Mouse (Mus musculus): Measurements from ENCODE around the gene Bicc1. TPM values are rescaled to one million over a fixed set of nuclear protein-coding genes. Genes with fewer than 3 reads are reported as not detected.
"Not testable (repeated sequence)": the region's sequence is repeated elsewhere in the genome, so short reads cannot be mapped to it uniquely, and the experiment has no call there.

The Bicc1 gene
- polyA plus RNA-seq, 3 experiments from 2014 or later = 0.27 TPM; not detected in 2

GRCm38 (mm10) chr10:70987396-70987795 lies 172.1 kb downstream of the Bicc1 start:
- ATAC-seq = no peak

DNA sequence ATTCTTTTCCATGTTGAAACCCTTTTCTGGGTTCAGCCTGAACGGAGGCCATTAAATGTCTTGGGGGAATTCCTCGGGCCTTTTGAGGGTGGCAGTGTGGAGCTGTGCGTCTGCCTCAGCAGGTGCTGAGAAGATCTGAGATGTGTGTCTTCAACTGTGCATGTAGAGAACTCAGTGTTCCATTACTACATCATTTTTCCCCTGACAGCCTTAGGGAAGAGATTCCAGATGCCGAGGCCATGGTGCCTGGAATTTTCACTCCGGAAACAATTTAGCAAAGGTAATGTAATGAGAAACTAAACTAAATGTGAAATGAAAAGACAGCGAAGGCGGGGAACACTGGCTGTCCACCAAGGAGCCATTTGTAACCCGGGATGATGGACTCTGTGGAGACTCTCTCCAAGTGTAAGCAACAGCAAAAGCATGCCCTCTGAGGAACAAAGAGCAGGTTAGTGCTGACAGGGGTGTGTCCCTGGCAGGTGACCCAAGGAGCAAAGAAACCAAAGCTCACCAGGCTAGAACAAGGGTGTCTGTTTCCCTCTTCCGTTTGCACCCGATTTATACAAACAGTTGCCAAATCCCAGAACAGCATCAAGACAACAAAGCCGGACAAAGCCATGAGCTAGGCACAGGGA lies 176.3 kb downstream of the Bicc1 start:
- ATAC-seq = no peak

DNA sequence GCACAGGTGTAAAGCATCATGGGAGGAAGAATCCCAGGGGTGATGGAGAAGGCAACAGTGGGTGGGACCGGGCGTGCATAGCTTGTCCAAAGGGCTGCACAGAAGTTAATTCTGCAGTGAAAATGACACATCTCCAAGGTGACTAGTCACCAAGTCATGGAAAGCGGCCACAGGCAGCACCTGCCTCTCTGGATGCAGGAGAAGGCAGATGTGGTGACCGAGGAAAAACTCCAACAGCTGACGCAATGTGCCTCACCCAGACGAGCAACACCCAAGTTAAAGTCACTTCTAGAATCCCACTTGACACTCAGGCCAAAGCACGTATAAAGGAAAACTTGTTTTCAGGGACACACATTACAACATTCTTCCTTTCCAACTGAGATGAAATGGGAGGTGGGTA lies 177.3 kb downstream of the Bicc1 start:
- no peak for ATAC-seq

DNA sequence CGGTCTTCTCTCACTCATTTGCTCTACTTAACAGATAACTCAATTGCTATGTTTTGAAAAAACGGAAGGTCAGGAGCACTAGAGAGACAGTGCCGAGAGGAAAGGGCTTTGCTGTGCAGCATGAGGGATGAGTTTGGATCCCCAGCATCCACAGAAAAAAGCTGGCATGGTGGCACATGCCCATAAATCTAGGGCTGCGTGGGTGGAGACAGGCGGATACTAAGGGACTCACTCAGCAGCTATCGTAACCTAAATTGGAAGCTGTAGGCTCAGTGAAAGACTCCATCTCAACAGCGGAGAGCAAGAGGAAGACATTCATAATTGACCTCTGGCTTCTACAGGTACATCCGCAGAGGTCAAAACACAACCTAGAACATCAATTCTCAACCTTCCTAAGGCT lies 179.8 kb downstream of the Bicc1 start:
- ATAC-seq = no peak

GRCm38 (mm10) chr10:70977141-70977540 lies 182.4 kb downstream of the Bicc1 start:
- ATAC-seq = no peak

DNA sequence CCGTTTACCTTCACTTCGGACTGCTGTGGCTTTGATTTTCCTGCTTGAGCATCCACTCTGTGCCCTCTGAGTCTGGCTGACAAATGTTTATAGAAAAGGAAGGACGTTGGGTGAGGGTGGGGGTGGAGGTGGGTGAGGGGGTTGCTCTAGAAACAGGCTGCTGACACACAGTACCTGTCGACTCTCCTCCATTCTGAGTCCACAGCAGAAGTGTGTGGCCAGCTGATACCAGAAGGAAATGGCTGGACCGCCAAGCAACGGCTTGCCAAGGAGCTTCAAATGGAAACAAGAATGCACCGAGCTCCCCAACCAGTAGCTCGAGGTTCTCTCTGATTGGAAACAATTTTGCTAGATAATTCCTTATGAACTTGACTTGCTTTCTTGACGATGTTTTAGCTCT lies 182.9 kb downstream of the Bicc1 start:
- ATAC-seq = no peak

GRCm38 (mm10) chr10:70971156-70971555 lies 188.3 kb downstream of the Bicc1 start:
- ATAC-seq = no peak

DNA sequence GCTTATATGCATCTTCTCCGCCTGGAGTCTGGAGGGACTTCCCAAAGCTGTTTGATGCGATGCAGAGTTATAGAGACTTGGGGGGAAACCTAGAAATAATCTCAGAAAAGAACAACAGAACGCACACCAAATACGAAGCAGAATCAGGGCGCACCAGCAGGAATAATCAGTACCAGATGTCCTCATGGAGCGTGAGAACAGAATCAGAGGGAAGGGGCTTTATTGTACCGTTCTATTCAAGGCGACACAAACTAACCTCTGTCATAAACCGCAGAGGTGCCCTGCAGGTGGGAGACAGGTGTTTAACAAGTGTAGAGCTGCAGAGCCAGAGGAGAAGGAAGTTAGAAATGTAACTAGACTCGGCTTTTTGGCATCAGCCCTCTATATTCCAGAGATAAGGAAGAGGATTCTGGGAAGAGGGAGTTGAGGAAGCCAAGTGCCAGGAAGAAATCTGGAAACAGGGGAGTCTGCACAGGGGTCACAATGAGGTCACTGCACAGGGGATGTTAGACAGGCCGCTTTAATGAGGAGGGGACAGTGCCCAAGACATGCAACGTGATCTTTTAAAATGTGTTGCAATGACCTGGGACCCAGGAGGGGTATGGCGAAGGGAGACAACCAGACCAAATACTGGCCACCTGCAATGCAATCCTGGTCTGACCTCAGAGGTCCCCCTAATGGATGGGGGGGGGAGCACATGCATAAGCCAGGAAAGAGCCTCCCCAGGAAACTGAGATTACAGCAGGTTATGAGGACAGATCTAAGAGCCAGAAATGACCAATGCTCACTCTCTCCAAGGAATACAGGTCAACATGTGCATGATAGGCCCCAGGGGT lies 190.4 kb downstream of the Bicc1 start:
- ATAC-seq = no peak

DNA sequence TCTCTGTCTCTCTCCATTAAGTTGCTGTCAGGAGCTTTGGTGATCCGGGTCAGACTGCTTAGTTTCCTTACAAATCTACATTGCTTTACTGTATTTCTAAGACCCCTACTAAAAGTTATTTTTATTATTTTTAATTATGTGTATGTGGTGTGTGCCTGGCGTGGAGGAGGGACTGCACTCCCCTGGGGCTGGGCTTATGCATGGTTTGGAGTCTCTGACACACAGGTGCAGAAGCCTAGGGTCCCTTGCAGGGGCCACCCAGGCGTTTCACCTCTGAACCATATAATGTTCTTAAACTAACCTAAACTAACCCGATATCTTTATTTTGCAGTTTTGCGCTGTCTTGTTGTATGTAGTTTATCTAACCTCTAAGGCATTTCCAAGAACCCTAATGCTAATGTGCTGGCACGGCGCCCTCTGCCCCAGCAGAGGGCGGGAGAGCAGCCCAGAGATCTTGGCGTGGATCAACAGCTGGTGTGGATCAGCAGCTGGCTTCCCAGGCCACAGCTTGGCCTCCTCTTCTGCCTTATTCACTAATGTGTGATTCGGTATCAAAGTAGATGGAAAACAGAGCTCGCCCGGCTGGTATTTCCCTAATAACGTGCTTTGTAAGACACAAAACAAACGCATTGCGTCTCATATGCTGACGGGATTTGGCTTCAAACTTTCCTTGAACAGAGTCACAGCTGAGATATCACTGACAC lies 192.7 kb downstream of the Bicc1 start:
- no peak for ATAC-seq

DNA sequence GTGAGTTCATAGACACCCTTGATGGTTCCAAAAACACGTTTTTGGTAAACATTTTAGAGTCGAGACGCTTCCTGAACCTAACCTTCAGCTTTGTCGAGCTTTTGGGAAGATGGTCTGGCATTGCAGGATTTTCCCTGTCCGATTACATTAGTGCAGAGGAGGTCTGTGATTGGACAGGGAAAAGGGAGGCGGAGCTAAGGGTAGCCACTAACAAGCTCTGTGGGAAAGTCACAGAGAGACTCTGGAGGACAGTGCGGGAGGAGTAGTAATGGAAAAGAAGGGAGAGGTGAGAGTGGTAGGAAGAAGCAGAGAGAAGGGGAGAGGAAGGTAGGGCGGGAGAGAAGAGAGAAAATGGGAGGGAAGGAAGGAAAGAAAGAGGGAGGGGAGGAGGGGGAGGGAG lies 194.8 kb downstream of the Bicc1 start:
- ATAC-seq = no peak

- ATAC-seq = no peak
These were observed 195.8 kb downstream of the Bicc1 start for GRCm38 (mm10) chr10:70963599-70964193.

- ATAC-seq = no peak
These were observed 197.9 kb downstream of the Bicc1 start for GRCm38 (mm10) chr10:70961641-70962040.

GRCm38 (mm10) chr10:70960396-70960795 lies 199.1 kb downstream of the Bicc1 start:
- ATAC-seq = not testable (repeated sequence)

DNA sequence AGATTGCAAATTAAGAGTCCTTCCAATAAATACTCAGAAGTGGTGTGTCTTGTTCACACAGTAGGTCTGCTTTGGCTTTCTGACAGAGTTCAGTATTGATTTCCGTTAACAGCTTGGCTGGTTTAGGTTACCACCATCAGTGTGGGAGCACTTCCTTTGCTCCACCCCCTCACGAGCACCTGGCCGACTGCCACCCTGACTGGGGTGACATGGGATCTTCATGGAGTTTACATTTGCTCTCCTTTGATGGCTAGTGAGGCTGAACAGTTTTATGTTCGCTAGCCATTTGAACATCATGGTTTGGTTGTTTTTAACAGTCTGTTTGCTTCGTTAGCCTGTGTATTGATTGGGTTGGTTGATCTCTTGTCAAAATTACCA lies 206.7 kb downstream of the Bicc1 start:
- ATAC-seq = no peak

- no peak for ATAC-seq
These were observed 207.3 kb downstream of the Bicc1 start for GRCm38 (mm10) chr10:70952056-70952769.

DNA sequence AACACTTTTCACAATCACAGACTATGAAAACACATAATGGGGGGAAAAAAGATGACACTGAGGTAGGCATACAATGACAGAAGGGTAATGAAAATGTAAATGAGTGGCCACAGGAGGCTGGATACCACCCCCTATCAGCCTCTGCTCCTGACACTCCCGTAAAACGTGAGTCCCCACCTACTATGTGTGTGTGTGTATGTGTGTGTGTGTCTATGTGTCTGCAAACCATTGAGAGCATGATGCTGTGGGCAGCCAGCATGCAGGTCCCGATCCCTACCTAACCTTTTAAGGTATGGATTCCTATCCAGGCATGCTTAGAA lies 209.4 kb downstream of the Bicc1 start:
- no peak for ATAC-seq

DNA sequence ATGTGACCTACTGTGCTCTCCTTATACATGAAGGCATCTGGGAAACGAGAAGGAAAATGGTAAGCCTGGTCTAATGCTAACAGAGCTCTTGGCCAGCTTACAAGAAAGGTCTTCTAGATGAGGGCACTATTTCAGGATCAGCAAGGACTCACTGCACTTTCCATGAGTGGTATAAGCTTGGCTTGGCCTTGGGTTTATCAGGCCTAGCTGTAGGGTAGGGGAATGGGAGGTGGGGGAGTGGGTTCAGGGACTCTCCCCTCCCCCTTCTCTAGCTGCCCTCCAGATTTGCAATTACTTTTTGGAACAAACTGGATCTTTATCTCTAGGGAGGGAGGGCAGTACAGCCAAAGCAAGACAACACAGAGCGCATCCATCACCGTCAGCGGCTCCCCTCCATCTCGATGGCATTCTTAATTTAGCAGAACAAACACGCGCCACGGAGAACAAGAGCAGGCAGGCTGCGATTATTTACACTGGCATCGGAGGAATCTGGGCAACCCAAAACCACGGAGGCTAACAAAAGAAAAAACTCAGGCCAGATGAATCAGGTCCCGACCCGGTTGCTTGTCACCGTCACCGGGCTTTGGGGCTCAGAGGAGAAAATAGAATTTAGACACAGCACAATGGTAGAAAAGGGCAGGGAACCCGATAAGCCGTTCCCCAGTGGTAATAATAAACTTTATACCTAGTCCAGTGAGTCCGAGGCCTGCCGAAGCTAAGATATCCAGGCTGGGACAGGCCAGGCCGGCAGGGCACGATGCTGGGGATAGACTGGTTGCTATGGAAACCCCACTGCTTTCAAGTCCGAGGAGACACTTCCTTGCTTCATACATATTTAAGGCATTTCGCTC lies 210.0 kb downstream of the Bicc1 start:
- no peak for ATAC-seq

- ATAC-seq = no peak
These were observed 211.2 kb downstream of the Bicc1 start for GRCm38 (mm10) chr10:70948276-70948675.

DNA sequence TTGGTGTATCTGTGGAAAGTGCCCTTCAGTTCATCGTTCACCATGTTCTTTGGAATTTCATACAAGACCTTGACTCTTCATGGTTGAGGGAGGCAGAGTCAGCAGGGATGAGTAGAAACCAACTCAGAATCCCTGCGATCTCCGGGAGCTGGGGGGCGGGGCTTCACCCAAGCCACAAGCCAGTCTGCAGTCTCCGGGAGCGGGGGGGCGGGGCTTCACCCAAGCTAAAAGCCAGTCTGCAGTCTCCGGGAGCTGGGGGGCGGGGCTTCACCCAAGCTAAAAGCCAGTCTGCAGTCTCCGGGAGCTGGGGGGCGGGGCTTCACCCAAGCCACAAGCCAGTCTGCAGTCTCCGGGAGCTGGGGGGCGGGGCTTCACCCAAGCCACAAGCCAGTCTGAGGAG lies 213.4 kb downstream of the Bicc1 start:
- not testable (repeated sequence) for ATAC-seq

- ATAC-seq = no peak
These were observed 214.4 kb downstream of the Bicc1 start for GRCm38 (mm10) chr10:70945076-70945475.

- no peak for ATAC-seq
These were observed 217.9 kb downstream of the Bicc1 start for GRCm38 (mm10) chr10:70941623-70942022.

GRCm38 (mm10) chr10:70939751-70940150 lies 219.7 kb downstream of the Bicc1 start:
- no peak for ATAC-seq
